26 mouse cellular contexts compared by ENCODE assay signal in genomic region chr8:4269609-4270008, GRCm38 (mm10). TPM values are rescaled to one million over a fixed set of nuclear protein-coding genes. Genes with fewer than 3 reads are reported as not detected.
"Had no signal": no experiment of that assay in that cellular context is flagged by ENCODE, and none has a peak within 500 bp of the region (broad histone marks: within the 10 kb centered on the region; RNA-seq: fewer than 3 reads in every experiment).

No protein-coding gene starts in this region.

- H3K4me3 ChIP-seq: embryonic facial prominence, embryonic 10.5 days; embryonic facial prominence, embryonic 12.5 days; embryonic facial prominence, embryonic 13.5 days; embryonic facial prominence, embryonic 15.5 days; erythroblast, embryonic 14.5 days; forebrain, embryonic 10.5 days; forebrain, embryonic 12.5 days; forebrain, embryonic 13.5 days; forebrain, embryonic 15.5 days; heart, adult 2 months; heart, embryonic 10.5 days had no signal

- DNase-seq: cerebellum, adult 8-10 months; cerebellum, adult 9-10 months; cerebellum, adult 9-11 months; cerebellum, postnatal 14 days; cerebellum, postnatal 36 days; embryo, embryonic 11 days; forebrain, postnatal 0 days; gastrocnemius, postnatal 10 days; gastrocnemius, postnatal 14 days; gastrocnemius, postnatal 36 days; heart, adult 11 months; heart, adult 18-20 months; heart, adult 2 months had no signal

- H3K27ac ChIP-seq: embryonic facial prominence, embryonic 10.5 days; embryonic facial prominence, embryonic 12.5 days; embryonic facial prominence, embryonic 13.5 days; embryonic facial prominence, embryonic 15.5 days; forebrain, embryonic 10.5 days; forebrain, embryonic 12.5 days; forebrain, embryonic 13.5 days; forebrain, embryonic 15.5 days; heart, adult 2 months; heart, embryonic 10.5 days had no signal

RNA-seq across cellular contexts. Expression of gene Gm49320, which starts 30.9 kb away (rescaled TPM):
- total RNA-seq: common myeloid progenitor, adult 5-6 weeks; forebrain, postnatal 0 days; gastrocnemius, adult 8-10 months; granulocyte monocyte progenitor cell, adult 5-6 weeks had no signal
